Mouse (Mus musculus) megakaryocyte, embryonic 14.5 days (primary cell): Measurements from ENCODE around the gene Ralgds.

Source experiments
- FLI1 ChIP-seq: IDR thresholded peaks from 2 replicates; pipeline ENCODE4 v1.6.1; 2012; ENCODE audit warnings: low read length, inconsistent platforms, mixed read lengths
- GATA1 ChIP-seq: IDR thresholded peaks from 3 replicates; pipeline ENCODE4 v1.6.1; 2012; ENCODE audit warnings: mixed read lengths, low read length, inconsistent platforms, borderline replicate concordance

DNA sequence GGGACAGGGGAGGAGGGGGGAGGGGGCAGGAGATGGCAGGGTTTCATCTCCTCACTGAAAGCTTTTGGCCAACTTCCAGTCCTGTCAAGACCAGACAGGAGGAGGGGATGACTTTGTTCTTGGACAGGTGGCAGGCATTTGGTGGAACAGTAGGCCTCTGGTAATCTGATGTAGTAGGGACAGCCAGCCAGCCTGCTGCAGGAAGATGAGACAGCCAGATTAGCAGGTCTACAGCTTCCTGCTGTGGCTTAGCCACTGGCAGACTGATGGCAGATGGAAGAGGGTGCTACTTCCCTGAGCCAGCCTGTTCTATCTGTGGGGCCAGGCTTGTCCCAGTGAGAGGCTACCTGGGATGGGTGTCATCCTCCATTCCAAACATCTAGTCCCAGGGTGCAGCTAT lies 33.1 kb downstream of the Ralgds start:
- no peak for TF ChIP-seq GATA1
- TF ChIP-seq FLI1: no peak
